Mouse (Mus musculus): ENCODE results near the gene Tanc1. TPM values are rescaled to one million over a fixed set of nuclear protein-coding genes. Genes with fewer than 3 reads are reported as not detected.
A peak's percentile ranks its signal among the peaks of the same experiment; 100 is the strongest.
"Not testable (repeated sequence)": the region's sequence is repeated elsewhere in the genome, so short reads cannot be mapped to it uniquely, and the experiment has no call there.

Tanc1 gene
- polyA plus RNA-seq, 1 experiment, result 5.2 TPM

DNA sequence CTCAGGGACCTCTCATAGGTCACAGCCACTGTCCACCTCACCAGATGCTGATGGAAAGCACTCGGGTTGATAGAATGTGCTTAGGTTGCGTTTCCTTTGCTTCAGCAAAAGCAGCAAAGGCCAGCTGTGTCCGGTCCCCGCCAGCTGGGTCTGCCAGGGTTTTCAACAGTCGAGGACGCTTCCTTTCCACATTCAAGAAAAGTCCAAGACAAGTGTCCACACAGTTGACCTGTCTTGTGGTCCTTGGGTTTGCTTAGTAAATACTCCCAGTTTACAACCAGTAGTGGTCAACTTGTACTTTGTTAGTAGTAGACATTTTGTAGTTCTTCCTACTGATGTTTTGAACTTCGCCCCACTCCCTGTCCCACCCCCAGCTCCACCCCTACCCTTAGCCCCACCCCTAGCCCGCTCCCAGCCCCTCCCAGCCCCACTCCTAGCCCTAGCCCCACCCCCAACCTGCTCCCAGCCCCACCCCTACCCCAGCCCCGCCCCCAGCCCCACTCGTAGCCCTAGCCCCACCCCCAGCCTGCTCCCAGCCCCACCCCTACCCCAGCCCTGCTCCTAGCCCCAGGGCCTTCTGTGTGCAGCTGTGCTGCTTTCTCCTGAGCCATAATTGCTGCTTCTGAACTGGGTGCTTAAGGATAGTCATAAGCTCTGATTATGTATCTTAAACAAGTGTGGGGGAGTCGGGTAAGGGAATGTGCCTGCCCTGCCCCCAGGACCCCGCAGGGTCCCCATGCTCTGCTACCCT, 229.5 kb downstream of the Tanc1 start:
- peak; percentile 27 for DNase-seq (ENCODE audit: low read depth, low spot score)
- WGBS, result 45% methylated on average over 12 of the region's 12 CpGs

- WGBS, result 34% methylated on average over 11 of the region's 11 CpGs
- peak; percentile 81 for DNase-seq (ENCODE audit: low read depth, low spot score)
Measured at GRCm38 (mm10) chr2:59841944-59842343, 230.1 kb downstream of the Tanc1 start.

GRCm38 (mm10) chr2:59842556-59843008, 230.7 kb downstream of the Tanc1 start:
- DNase-seq (ENCODE audit: low read depth, low spot score), result peak; percentile 13
- 69% methylated on average over 6 of the region's 6 CpGs for WGBS

DNA sequence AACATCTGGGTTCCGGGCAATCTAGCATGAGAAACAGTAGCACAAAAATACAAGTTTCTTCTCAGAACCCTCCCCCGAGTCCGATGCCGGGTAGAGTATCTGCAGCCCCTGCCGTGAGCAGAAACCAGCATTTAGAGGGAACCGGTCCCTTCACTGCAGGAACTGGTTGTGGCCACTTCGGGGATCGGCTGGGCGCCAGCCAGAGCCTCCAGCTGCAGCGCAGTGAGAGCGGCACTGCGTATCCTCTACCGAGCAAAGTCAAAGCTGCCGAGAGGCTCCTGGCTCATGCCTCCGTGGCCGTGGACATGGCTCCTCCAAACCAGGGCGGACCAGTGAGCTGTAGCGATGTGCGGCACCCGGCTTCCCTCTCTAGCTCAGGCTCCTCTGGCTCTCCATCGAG, 231.3 kb downstream of the Tanc1 start:
- 95% methylated on average over 21 of the region's 21 CpGs for WGBS
- no peak for DNase-seq (ENCODE audit: low read depth, low spot score)

DNA sequence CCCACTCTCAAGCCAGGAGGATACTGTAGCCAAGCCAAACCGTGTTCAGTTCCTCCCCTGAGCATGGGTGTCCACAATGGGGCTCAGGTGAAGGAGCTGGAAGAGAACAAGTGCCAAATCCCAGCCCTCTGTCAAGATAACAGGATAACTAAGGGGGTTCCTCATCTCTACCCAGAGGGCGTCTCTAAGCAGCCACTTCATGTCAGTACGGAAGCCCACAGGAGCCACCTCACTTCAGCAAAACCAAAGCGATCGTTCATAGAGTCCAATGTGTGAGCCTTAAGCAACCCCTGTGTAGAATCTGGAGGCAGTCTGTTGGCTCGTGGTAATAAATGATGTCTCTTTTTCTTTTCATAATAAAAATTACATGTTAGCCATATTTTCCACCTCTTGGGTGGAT, 232.0 kb downstream of the Tanc1 start:
- no peak for DNase-seq (ENCODE audit: low read depth, low spot score)
- 92% methylated on average over 6 of the region's 6 CpGs for WGBS

DNA sequence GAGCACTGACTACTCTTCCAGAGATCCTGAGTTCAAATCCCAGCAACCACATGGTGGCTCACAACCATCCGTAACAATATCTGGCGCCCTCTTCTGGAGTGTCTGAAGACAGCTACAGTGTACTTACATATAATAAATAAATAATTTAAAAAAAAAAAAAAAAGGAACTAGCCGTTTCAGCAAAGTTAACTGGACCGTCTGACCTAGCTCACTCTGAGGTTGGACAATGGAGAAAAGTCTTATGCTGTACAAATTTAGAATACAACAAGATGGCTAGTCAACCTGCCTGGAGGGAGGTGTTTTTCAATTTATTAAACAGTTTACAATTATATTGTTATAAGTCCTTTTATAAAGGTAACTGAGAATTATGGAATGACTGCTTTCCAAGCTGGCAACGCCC, 240.0 kb downstream of the Tanc1 start:
- WGBS, result 82% methylated on average over 5 of the region's 5 CpGs
- DNase-seq (ENCODE audit: low read depth, low spot score), result not testable (repeated sequence)

DNA sequence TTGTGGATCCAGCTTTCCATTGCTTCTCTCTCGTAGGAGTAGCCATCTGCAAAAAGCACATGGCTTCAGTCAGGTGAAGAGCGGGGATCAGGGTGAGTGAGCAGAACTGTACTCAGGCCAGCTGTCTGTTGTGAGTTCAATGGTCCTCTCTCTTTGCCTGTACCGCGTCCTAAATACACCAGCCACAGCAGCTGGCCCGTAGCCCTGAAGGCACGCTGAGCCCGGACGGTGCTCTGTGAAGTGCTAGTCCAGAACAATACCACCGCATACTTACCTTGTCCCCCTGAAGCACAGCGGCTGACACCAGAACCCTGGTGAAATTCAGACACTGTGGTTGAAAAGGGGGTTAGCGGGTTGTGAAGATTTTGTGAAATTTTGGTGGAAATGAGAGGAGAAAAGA, 241.1 kb downstream of the Tanc1 start:
- 96% methylated on average over 11 of the region's 11 CpGs for WGBS

GRCm38 (mm10) chr2:59853543-59853942, 241.7 kb downstream of the Tanc1 start:
- no peak for DNase-seq (ENCODE audit: low read depth, low spot score)
- WGBS, result 93% methylated on average over 10 of the region's 10 CpGs

More for the DNA sequence above, 241.1 kb downstream of the Tanc1 start:
- no peak for DNase-seq (ENCODE audit: low read depth, low spot score)

GRCm38 (mm10) chr2:59854363-59854762, 242.5 kb downstream of the Tanc1 start:
- DNase-seq (ENCODE audit: low read depth, low spot score), result no peak
- 89% methylated on average over 9 of the region's 9 CpGs for WGBS

GRCm38 (mm10) chr2:59862618-59863017, 250.8 kb downstream of the Tanc1 start:
- 88% methylated on average over 6 of the region's 6 CpGs for WGBS
- DNase-seq (ENCODE audit: low read depth, low spot score), result no peak

GRCm38 (mm10) chr2:59870526-59870925, 258.7 kb downstream of the Tanc1 start:
- no peak for DNase-seq (ENCODE audit: low read depth, low spot score)
- 83% methylated on average over 6 of the region's 6 CpGs for WGBS

- WGBS, result 95% methylated on average over 15 of the region's 15 CpGs
- no peak for DNase-seq (ENCODE audit: low read depth, low spot score)
Measured at GRCm38 (mm10) chr2:59876482-59876881, 264.6 kb downstream of the Tanc1 start.

DNA sequence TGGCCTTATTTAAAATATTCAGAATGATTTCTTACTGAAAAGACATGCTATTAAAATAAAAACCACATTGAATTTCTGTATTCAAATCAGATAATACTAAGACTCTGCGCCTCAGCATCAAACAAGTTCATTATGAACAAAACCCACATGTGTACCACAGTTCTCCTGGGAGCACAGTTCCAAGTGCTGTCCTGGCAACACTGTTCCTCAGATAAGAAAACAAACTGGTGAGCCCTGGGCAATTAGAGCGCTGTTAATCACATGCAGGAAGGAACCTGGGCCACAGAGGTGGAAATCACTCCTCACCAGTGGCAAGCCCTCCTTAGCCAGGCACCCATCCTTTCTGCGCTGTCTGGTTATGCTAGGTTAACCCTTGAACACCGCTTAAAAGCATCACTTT, 265.5 kb downstream of the Tanc1 start:
- DNase-seq (ENCODE audit: low read depth, low spot score), result no peak
- WGBS, result 92% methylated on average over 4 of the region's 4 CpGs

GRCm38 (mm10) chr2:59878221-59878620, 266.4 kb downstream of the Tanc1 start:
- DNase-seq (ENCODE audit: low read depth, low spot score), result no peak
- WGBS, result 60% methylated on average over 19 of the region's 19 CpGs

- 68% methylated on average over 6 of the region's 6 CpGs for WGBS
- DNase-seq (ENCODE audit: low read depth, low spot score), result no peak
Measured at GRCm38 (mm10) chr2:59881404-59881803, 269.6 kb downstream of the Tanc1 start.

DNA sequence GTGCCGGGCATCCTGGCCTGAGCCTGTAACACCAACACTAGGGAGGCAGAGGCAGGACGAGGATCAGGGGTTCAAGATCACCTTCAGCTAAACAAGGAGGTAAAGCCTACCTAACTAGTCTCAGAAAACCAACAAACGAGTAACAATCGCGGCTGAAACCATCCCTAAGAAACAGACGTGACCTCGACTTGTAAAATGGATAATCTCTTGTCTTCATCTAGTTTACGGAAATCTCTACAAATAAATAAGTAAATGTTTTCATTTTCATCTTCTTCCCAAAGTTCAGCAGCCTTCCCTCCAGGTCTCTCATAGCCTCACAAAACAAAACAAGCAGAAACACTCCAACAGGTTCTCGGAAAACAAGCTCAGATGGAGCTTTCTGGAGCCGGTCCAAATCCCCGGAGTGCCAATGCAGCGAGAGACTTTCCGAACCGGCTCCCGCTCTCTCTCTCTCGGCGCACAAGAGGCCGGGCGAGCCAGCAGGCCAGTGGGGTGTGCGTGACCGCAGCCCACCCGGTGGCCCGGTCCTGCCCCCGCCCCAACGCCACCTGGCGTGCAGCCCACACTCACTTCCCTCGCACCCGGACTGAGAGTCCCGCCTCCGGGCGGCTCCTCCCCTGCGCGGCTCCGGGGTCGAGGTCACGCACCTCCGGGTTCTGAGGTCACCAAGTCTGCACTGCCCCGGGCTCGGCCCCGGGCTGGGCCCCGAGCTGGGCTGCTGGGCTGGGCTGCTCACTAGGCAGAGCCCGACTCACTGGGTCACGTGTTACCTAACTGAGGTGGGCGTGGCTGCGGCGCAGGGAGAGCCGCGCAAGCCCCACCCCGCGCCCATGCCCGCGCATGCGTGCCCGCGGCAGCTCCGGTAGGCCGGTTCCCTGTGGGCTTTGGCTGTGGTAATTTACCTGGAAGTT, 270.2 kb downstream of the Tanc1 start, which contains the start of gene Wdsub1:
Gene Wdsub1, minus strand, starts transcription at position 761 of the 911 bp plus-strand sequence.
- WGBS, result 2% methylated on average over 57 of the region's 57 CpGs
- DNase-seq (ENCODE audit: low read depth, low spot score), result peak; percentile 76

DNA sequence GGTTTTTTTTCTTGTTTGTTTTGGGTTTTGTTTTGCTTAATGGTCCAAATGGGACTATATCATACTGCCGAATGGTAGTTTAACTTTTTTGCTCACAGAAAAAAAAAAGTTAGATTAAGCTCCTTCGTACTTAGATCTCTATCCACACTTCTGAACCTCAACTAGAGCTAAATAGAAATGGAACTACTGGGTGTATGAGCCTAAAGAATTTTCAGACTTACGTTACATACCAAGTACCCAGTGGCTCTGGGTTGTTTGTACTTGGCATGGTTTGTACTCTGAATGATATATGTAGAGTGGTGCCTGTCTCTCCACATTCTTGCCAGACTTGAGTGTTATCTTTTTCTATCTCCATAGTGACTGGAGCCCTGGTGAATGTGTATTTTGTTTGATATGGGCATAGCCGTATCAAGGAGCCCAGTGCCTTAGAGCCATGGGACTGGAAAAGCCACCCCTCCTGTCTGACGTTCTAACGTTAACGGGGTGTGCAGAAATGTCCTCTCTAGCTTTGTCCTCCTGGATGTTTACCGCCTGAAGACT, 271.0 kb downstream of the Tanc1 start:
- WGBS, result 58% methylated on average over 8 of the region's 8 CpGs
- no peak for DNase-seq (ENCODE audit: low read depth, low spot score)

DNA sequence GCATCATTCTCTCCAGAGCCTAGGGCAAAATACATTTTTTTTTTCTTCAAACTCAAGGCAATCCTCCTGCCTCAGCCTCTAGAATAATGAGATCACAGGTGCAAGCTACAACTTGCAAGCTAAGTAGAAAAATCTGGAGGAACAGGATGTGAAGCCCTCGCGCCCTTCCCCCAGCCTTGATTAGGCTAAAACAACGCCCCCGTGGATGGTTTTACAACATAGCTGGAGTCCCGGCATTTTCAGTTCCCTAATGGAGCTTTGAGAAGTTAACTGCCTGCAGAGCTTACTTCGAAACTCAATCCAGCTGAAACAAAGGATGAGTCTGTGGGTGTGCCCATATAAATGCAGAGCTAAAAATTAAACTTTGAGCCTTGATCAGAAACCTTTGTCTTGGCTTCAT, 277.9 kb downstream of the Tanc1 start:
- WGBS, result 50% methylated on average over 6 of the region's 6 CpGs
- no peak for DNase-seq (ENCODE audit: low read depth, low spot score)

Data from large intestine, adult 2 months (tissue).